Mouse (Mus musculus) embryonic fibroblast, embryonic 13.5 days (primary cell): ENCODE results near the gene 4931428F04Rik. TPM values are rescaled to one million over a fixed set of nuclear protein-coding genes. Genes with fewer than 3 reads are reported as not detected.

Experiments
- H3K27ac ChIP-seq: 2 replicates; pipeline ENCODE4 v1.5.1; 2012; ENCODE audit warnings: low read length, control low read depth, inconsistent platforms; ENCODE audit not compliant: insufficient read depth
- H3K4me1 ChIP-seq: 2 replicates; pipeline ENCODE4 v1.6.1; 2011; ENCODE audit warnings: low read length; ENCODE audit not compliant: control insufficient read depth, insufficient read depth
- H3K4me3 ChIP-seq: 2 replicates; pipeline ENCODE4 v1.5.1; 2011; ENCODE audit warnings: mild to moderate bottlenecking, control low read depth, low read length; ENCODE audit not compliant: insufficient read depth
- CTCF ChIP-seq: IDR thresholded peaks from 2 replicates; pipeline ENCODE4 v1.5.1; 2011; ENCODE audit warnings: mild to moderate bottlenecking, control low read depth, low read length, moderate library complexity, borderline replicate concordance; ENCODE audit not compliant: insufficient read depth
- POLR2A ChIP-seq: IDR thresholded peaks from 2 replicates; pipeline ENCODE4 v1.6.1; 2011; ENCODE audit warnings: low read depth, mild to moderate bottlenecking, control low read depth, low read length, moderate library complexity
- polyA plus RNA-seq: library from polyadenylated mRNA; stranded (reverse); fragments of >200 nt; gene quantifications from 2 replicates; pipeline ENCODE4 v1.2.4, GENCODE M21; 2011; ENCODE audit warnings: low read depth; ENCODE audit not compliant: missing spikeins, insufficient read length

4931428F04Rik gene
- polyA plus RNA-seq, 1 experiment = 6.2 TPM

DNA sequence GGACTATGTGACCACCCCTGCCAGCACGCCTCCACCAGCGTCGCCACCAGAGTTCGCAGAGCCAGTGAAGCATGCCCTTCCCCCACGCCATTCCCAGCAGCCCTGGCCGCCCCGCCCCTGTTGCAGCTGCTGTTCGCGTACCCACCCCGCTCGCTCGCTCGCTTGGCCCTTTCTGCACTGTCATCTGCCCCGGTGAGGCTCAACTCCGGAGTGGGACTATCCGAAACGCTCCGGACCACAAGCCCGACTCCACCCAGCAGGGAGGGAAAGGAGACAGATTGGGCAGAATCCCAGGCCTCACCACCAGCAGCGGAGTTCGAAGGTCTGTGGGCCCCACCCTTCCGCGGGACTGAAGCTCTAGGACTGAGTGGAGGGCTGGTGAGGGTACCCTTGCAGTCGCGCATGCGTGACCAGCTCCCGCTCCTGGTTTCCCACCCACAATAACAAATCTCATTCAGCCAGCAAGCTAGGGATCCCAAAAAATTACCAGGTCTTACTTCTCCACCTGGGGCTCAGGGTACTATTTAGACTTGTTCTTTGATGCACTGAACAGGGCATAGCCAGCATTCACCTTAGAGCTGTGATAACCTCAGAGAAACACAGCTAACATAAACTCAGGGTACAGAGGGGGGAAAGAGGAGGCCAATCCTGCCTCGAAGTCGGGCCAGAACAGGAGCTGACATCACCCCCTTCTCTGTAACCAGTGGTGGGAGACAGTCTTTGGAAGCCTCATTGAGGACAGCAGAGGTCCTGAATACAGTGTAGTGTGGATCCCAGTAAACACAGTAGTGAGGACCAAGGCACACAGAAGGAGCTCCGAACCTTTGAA lies 13.2 kb downstream of the 4931428F04Rik start:
- H3K27ac ChIP-seq = no peak overlapping the region
- H3K4me3 ChIP-seq = peak overlapping the region; percentile 13; the same call in 1 of the 2 replicates
- no peaks in the 10 kb centered on the region for H3K4me1 ChIP-seq
- TF ChIP-seq POLR2A = peak; percentile 58
- no peak for TF ChIP-seq CTCF

GRCm38 (mm10) chr8:105275840-105276239 lies 13.8 kb downstream of the 4931428F04Rik start, which contains the start of gene Nol3:
Gene Nol3 (plus strand): TSS chr8:105276140.
- Histone ChIP-seq H3K4me1 (no peaks in the 10 kb centered on the region), H3K4me3 (peak within 1 kb of the TSS; percentile 13; the same call in 1 of the 2 replicates), H3K27ac (no peak within 1 kb of the TSS)
- TF ChIP-seq POLR2A (no peak), CTCF (no peak)

- Histone ChIP-seq H3K27ac (no peak overlapping the region), H3K4me3 (no peak overlapping the region), H3K4me1 (no peaks in the 10 kb centered on the region)
- TF ChIP-seq CTCF (no peak), POLR2A (no peak)
Observed at GRCm38 (mm10) chr8:105275387-105275786, 14.3 kb downstream of the 4931428F04Rik start.

- no peak overlapping the region for H3K4me3 ChIP-seq
- no peak for TF ChIP-seq POLR2A
- no peak for TF ChIP-seq CTCF
- no peaks in the 10 kb centered on the region for H3K4me1 ChIP-seq
- no peak overlapping the region for H3K27ac ChIP-seq
Observed at GRCm38 (mm10) chr8:105270916-105271186, 18.8 kb downstream of the 4931428F04Rik start.

DNA sequence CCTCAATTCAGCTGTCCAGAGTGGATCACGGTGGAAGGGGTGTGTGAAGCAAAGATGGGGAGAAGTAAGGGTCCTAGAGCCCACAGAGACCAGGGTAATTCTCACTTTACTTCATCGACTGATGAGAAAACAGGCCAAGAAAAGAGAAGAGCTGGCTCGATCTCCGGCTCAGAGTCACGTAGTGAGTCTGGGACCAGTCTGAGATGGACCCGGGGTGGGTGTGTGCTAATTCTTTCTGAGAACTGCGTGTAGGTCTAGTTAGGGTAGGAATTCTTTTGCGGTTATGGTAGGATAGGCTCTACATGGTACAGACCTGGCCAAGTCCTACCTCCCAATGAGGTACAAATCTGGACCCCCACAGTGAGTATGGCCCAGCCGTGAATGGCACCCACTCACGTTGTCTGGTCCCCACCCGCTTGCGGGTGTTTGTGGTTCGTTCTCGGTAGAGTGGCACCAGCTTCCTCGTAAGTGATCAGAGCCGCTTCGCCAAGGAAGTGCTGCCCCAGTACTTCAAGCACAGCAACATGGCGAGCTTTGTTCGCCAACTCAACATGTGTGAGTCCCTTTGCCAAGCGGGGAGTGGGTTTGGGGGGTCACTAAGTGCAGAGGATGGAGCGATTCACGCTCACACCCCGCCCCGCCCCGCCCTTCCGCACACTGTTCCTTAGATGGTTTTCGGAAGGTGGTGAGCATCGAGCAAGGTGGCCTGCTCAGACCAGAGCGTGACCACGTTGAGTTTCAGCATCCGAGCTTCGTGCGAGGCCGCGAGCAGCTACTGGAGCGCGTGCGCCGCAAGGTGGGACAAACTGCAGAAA lies 19.4 kb downstream of the 4931428F04Rik start:
- no peak for TF ChIP-seq CTCF
- TF ChIP-seq POLR2A = no peak
- Histone ChIP-seq H3K4me3 (0 out of 2 replicates have a peak overlapping the region, but pooled peaks have one; percentile 17), H3K27ac (no peak overlapping the region), H3K4me1 (no peaks in the 10 kb centered on the region)

DNA sequence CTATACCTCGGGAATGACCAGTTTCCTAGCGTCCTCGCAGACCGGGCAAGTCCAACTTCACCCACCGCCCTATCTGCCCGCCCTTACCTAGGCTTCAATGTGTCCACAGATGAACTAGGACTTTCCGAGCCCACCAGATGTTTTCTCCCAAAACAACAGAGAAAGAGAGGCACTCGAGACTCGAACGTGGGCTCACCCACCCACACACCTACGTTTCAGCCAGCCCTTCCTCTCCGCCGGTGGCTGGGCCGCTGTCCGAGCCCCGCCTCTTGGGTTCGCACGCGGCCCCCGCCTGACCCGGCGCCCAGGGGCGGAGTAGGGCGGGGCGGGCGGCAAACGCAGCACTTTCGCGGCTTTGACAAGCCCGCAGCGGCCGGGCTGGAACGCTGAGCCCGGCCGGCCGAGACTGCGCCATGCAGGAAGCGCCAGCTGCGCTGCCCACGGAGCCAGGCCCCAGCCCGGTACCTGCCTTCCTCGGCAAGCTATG lies 20.2 kb downstream of the 4931428F04Rik start, which contains the start of gene Hsf4:
Hsf4 (plus strand) TSS at position 341 of the 487 bp plus-strand sequence.
- peak within 1 kb of the TSS; percentile 12; the same call in 1 of the 2 replicates for H3K27ac ChIP-seq
- peak within 1 kb of the TSS; percentile 23 for H3K4me3 ChIP-seq
- TF ChIP-seq POLR2A (peak; percentile 43), CTCF (no peak)
- H3K4me1 ChIP-seq = no peaks in the 10 kb centered on the region

- Histone ChIP-seq H3K4me1 (no peaks in the 10 kb centered on the region), H3K27ac (peak overlapping the region; percentile 12; the same call in 1 of the 2 replicates), H3K4me3 (peak overlapping the region; percentile 23)
- no peak for TF ChIP-seq POLR2A
- no peak for TF ChIP-seq CTCF
Observed at GRCm38 (mm10) chr8:105269075-105269458, 20.6 kb downstream of the 4931428F04Rik start.

GRCm38 (mm10) chr8:105268342-105269074 lies 21.2 kb downstream of the 4931428F04Rik start:
- Histone ChIP-seq H3K27ac (no peak overlapping the region), H3K4me3 (0 out of 2 replicates have a peak overlapping the region, but pooled peaks have one; percentile 0)
- peak; percentile 35; the same call in 1 of the 2 replicates for TF ChIP-seq POLR2A
- TF ChIP-seq CTCF = no peak

DNA sequence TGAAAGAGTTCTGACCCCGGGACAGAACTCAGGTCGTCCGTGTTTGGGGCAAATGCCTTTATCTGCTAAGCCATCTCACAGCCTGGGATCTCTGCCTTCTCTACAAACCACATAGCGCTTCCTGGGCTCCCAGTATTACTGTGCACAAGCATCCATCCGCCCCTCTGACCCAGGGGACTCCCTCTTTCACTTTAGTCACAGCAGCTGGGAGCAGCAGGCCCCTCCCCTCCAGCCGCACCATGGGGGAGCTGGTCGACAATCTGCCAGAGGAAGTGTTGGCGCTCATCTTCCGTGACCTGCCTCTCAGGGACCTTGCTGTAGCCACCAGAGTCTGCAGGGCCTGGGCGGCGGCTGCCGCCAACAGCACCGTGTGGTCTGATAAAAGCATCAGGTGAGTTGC lies 22.9 kb downstream of the 4931428F04Rik start:
- H3K4me3 ChIP-seq = no peak overlapping the region

More at GRCm38 (mm10) chr8:105268342-105269074, 21.2 kb downstream of the 4931428F04Rik start:
- no peaks in the 10 kb centered on the region for H3K4me1 ChIP-seq

More for the DNA sequence above, 22.9 kb downstream of the 4931428F04Rik start:
- TF ChIP-seq CTCF = no peak
- TF ChIP-seq POLR2A = no peak
- H3K27ac ChIP-seq = no peak overlapping the region
- H3K4me1 ChIP-seq = no peaks in the 10 kb centered on the region
